In the genomic region with DNA sequence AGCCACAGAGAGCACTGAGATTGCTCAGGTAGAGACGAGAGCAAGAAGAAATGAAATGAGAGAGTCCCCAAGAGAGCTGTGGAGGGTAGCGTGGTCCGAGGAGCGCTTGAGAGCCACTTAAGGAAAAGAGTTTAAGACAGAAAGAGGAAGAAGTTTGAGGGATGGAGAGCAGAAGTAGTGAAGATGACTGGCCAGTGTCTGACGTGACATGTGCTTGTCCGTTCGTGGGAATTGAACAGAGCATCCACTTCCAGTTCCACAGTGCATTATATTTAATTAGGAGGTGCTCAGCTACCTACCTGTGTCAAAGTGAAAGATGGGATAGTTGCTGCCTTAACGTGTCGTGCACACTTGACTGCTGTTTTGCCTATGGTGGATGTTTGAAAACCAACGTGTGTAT, we compare ENCODE assay signal across 31 mouse cellular contexts. TPM values are rescaled to one million over a fixed set of nuclear protein-coding genes. Genes with fewer than 3 reads are reported as not detected.
"Had no signal": no experiment of that assay in that cellular context is flagged by ENCODE, and none has a peak within 500 bp of the region (broad histone marks: within the 10 kb centered on the region; RNA-seq: fewer than 3 reads in every experiment).

No protein-coding gene starts in this region.

- H3K4me3 ChIP-seq: gastrocnemius, adult 2 months; heart, embryonic 13.5 days; heart, embryonic 15.5 days; hindbrain, embryonic 13.5 days; hindbrain, embryonic 15.5 days; kidney, embryonic 15.5 days; layer of hippocampus, adult 2 months; left cerebral cortex, adult 2 months; limb, embryonic 10.5 days; limb, embryonic 12.5 days; liver, embryonic 13.5 days had no signal

- H3K36me3 ChIP-seq: hindbrain, embryonic 15.5 days had no signal

- H3K4me2 ChIP-seq: heart, embryonic 11.5 days; heart, embryonic 13.5 days; heart, embryonic 15.5 days; hindbrain, embryonic 13.5 days; hindbrain, embryonic 15.5 days; kidney, embryonic 15.5 days; limb, embryonic 12.5 days; liver, embryonic 11.5 days; liver, embryonic 13.5 days had no signal

- H3K27me3 ChIP-seq: heart, embryonic 13.5 days; heart, embryonic 15.5 days; hindbrain, embryonic 13.5 days; hindbrain, embryonic 15.5 days; kidney, embryonic 15.5 days; limb, embryonic 12.5 days; liver, embryonic 13.5 days had no signal

- H3K9ac ChIP-seq: heart, embryonic 13.5 days; heart, embryonic 15.5 days; hindbrain, embryonic 13.5 days; hindbrain, embryonic 15.5 days; kidney, embryonic 15.5 days; limb, embryonic 12.5 days; liver, embryonic 13.5 days had no signal

- H3K9me3 ChIP-seq: heart, embryonic 15.5 days; hindbrain, embryonic 13.5 days; hindbrain, embryonic 15.5 days; kidney, embryonic 15.5 days; limb, embryonic 10.5 days; limb, embryonic 12.5 days; liver, embryonic 13.5 days had no signal

- H3K4me1 ChIP-seq: heart, embryonic 13.5 days; heart, embryonic 15.5 days; hindbrain, embryonic 15.5 days; kidney, embryonic 15.5 days; limb, embryonic 10.5 days; limb, embryonic 12.5 days; liver, embryonic 13.5 days had no signal

- ATAC-seq: hindbrain, postnatal 0 days had no signal

- DNase-seq: gastrocnemius, adult 2 months; gastrocnemius, postnatal 10 days; gastrocnemius, postnatal 25 days; heart, adult 18-20 months; heart, postnatal 36 days; kidney, adult 11 months; kidney, adult 2 months; kidney, adult 9 months; kidney, postnatal 25 days; kidney, postnatal 4 days; liver; liver, embryonic 13.5 days had no signal

- H3K27ac ChIP-seq: gastrocnemius, adult 2 months; heart, embryonic 13.5 days; heart, embryonic 15.5 days; hindbrain, embryonic 13.5 days; hindbrain, embryonic 15.5 days; hindbrain, postnatal 0 days; kidney, embryonic 15.5 days; kidney, postnatal 0 days; layer of hippocampus, adult 2 months; left cerebral cortex, adult 2 months; limb, embryonic 10.5 days; limb, embryonic 12.5 days; liver, embryonic 13.5 days had no signal

RNA-seq across cellular contexts. Expression of gene Gpr18, which starts 57.5 kb away (rescaled TPM):
- total RNA-seq: gastrocnemius, adult 2 months; gastrocnemius, postnatal 10 days; gastrocnemius, postnatal 25 days; gastrocnemius, postnatal 4 days; hindbrain, postnatal 0 days; layer of hippocampus, adult 2 months; layer of hippocampus, postnatal 10 days; layer of hippocampus, postnatal 25 days; left cerebral cortex, adult 2 months; left cerebral cortex, postnatal 14 days; left cerebral cortex, postnatal 36 days had no signal
- polyA plus RNA-seq: heart, embryonic 13.5 days; hindbrain, postnatal 0 days; limb, embryonic 14.5 days; liver, embryonic 11.5 days; liver, embryonic 13.5 days had no signal
